16 mouse cellular contexts compared by ENCODE assay signal in the genomic region with DNA sequence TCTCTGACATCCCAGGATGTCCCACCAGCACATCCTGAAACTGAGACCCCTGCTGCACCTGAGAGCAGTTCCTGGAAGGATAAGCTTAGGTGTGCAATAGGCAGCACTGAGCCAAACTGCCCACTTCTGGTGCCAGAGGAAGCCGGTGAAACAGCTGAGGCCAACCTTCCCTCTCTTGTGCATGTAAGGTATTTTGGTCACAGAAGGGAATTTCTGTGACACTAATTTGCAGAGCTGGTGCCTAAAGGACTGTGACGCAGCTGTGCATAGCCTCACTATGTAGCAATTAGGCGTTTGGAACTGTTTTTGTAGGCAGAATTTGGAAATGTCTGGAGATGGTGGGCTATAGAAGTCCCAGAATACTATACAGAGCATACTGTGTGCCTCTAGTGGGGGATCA.
A peak's percentile ranks its signal among the peaks of the same experiment; 100 is the strongest.
DNase-seq lines count a peak whose midpoint lies in the region; ATAC-seq and TF ChIP-seq lines count a peak whose summit lies in the region.
"Had no signal": no experiment of that assay in that cellular context is flagged by ENCODE, and none has a peak within 500 bp of the region (broad histone marks: within the 10 kb centered on the region; RNA-seq: fewer than 3 reads in every experiment).

No protein-coding gene starts in this region.

- peaks cover 71% of the 10 kb centered on the region for H3K36me3 ChIP-seq in hindbrain, embryonic 13.5 days
- H3K36me3 ChIP-seq in hindbrain, embryonic 11.5 days (ENCODE audit: control insufficient read depth, insufficient read depth, low read length) = peaks cover 7% of the 10 kb centered on the region; the same call in 1 of the 2 replicates
- peaks cover 13% of the 10 kb centered on the region for H3K36me3 ChIP-seq in forebrain, embryonic 16.5 days (ENCODE audit: control insufficient read depth, insufficient read depth)
- H3K36me3 ChIP-seq in limb, embryonic 14.5 days (ENCODE audit: control insufficient read depth, insufficient read depth, low read length) = peaks cover 88% of the 10 kb centered on the region
- H3K36me3 ChIP-seq in liver, postnatal 0 days (replicated peaks; ENCODE audit: insufficient read depth, low read length) = peaks cover 28% of the 10 kb centered on the region

- H3K9me3 ChIP-seq in hindbrain, embryonic 13.5 days = no peaks in the 10 kb centered on the region
- H3K9me3 ChIP-seq in hindbrain, embryonic 11.5 days (ENCODE audit: control insufficient read depth, low read length) = no peaks in the 10 kb centered on the region
- no peaks in the 10 kb centered on the region for H3K9me3 ChIP-seq in forebrain, embryonic 16.5 days (ENCODE audit: control insufficient read depth, low read length)
- H3K9me3 ChIP-seq in limb, embryonic 14.5 days (ENCODE audit: control insufficient read depth, low read length) = no peaks in the 10 kb centered on the region
- no peaks in the 10 kb centered on the region for H3K9me3 ChIP-seq in liver, postnatal 0 days (ENCODE audit: low read length)
- H3K9me3 ChIP-seq: lung, embryonic 15.5 days; megakaryocyte, embryonic 14.5 days had no signal

- no peak for DNase-seq in hindbrain, embryonic 11.5 days (ENCODE audit: low spot score)
- peak; percentile 55 for DNase-seq in brain, adult 2 months (ENCODE audit: low read depth, low spot score)
- DNase-seq in limb, embryonic 14.5 days (ENCODE audit: low spot score) = no peak
- no peak for DNase-seq in liver, postnatal 0 days
- DNase-seq in embryo, embryonic 11 days = no peak
- DNase-seq: adrenal gland, postnatal 10 days; cerebellum, adult 8-10 months; gastrocnemius, postnatal 10 days; heart, adult 2 months; kidney, adult 9 months; kidney, postnatal 4 days had no signal

- 72% methylated on average over 3 of the region's 3 CpGs for WGBS in hindbrain, embryonic 13.5 days
- WGBS in hindbrain, embryonic 11.5 days = 86% methylated on average over 3 of the region's 3 CpGs
- WGBS in forebrain, embryonic 16.5 days = 68% methylated on average over 3 of the region's 3 CpGs
- 74% methylated on average over 3 of the region's 3 CpGs for WGBS in limb, embryonic 14.5 days
- WGBS in liver, postnatal 0 days (ENCODE audit: insufficient replicate concordance) = 78% methylated on average over 3 of the region's 3 CpGs

- H3K27me3 ChIP-seq in hindbrain, embryonic 13.5 days = no peaks in the 10 kb centered on the region
- no peaks in the 10 kb centered on the region for H3K27me3 ChIP-seq in hindbrain, embryonic 11.5 days (ENCODE audit: control insufficient read depth, insufficient read depth, low read length)
- H3K27me3 ChIP-seq in forebrain, embryonic 16.5 days (replicated peaks; ENCODE audit: control insufficient read depth, insufficient read depth, low read length) = no peaks in the 10 kb centered on the region
- no peaks in the 10 kb centered on the region for H3K27me3 ChIP-seq in limb, embryonic 14.5 days (ENCODE audit: control insufficient read depth, insufficient read depth, low read length)
- no peaks in the 10 kb centered on the region for H3K27me3 ChIP-seq in liver, postnatal 0 days (ENCODE audit: insufficient read depth, low read length)
- H3K27me3 ChIP-seq: lung, embryonic 15.5 days had no signal

- H3K4me3 ChIP-seq in hindbrain, embryonic 13.5 days = no peak overlapping the region
- no peak overlapping the region for H3K4me3 ChIP-seq in hindbrain, embryonic 11.5 days (ENCODE audit: low read depth, low read length)
- H3K4me3 ChIP-seq in forebrain, embryonic 16.5 days (replicated peaks; ENCODE audit: low read length) = no peak overlapping the region
- H3K4me3 ChIP-seq in limb, embryonic 14.5 days (replicated peaks; ENCODE audit: low read length) = no peak overlapping the region
- H3K4me3 ChIP-seq in liver, postnatal 0 days (ENCODE audit: low read depth, low read length) = no peak overlapping the region
- H3K4me3 ChIP-seq: heart, adult 2 months; lung, embryonic 15.5 days; megakaryocyte, embryonic 14.5 days had no signal

- peaks cover 7% of the 10 kb centered on the region; the same call in 1 of the 2 replicates for H3K4me1 ChIP-seq in hindbrain, embryonic 13.5 days (replicated peaks)
- H3K4me1 ChIP-seq in hindbrain, embryonic 11.5 days (replicated peaks; ENCODE audit: control insufficient read depth, insufficient read depth, low read length) = no peaks in the 10 kb centered on the region
- H3K4me1 ChIP-seq in forebrain, embryonic 16.5 days (replicated peaks; ENCODE audit: control insufficient read depth, insufficient read depth, low read length) = peaks cover 16% of the 10 kb centered on the region; the same call in 1 of the 2 replicates
- H3K4me1 ChIP-seq in limb, embryonic 14.5 days (ENCODE audit: control insufficient read depth, insufficient read depth, low read length) = peaks cover 25% of the 10 kb centered on the region
- no peaks in the 10 kb centered on the region for H3K4me1 ChIP-seq in liver, postnatal 0 days (ENCODE audit: insufficient read depth)
- H3K4me1 ChIP-seq: megakaryocyte, embryonic 14.5 days had no signal

- H3K4me2 ChIP-seq in hindbrain, embryonic 13.5 days = no peak overlapping the region
- H3K4me2 ChIP-seq in hindbrain, embryonic 11.5 days (replicated peaks; ENCODE audit: low read depth, low read length) = no peak overlapping the region
- H3K4me2 ChIP-seq in forebrain, embryonic 16.5 days (ENCODE audit: low read length) = no peak overlapping the region
- no peak overlapping the region for H3K4me2 ChIP-seq in limb, embryonic 14.5 days (replicated peaks; ENCODE audit: low read depth, low read length, severe bottlenecking)
- H3K4me2 ChIP-seq in liver, postnatal 0 days (ENCODE audit: low read depth, low read length) = no peak overlapping the region
- H3K4me2 ChIP-seq: lung, embryonic 15.5 days had no signal

- peak overlapping the region; percentile 65; the same call in 1 of the 2 replicates for H3K27ac ChIP-seq in hindbrain, embryonic 13.5 days
- no peak overlapping the region for H3K27ac ChIP-seq in hindbrain, embryonic 11.5 days (ENCODE audit: low read depth, low read length)
- peak overlapping the region; percentile 44; the same call in 1 of the 2 replicates for H3K27ac ChIP-seq in forebrain, embryonic 16.5 days (ENCODE audit: low read length)
- 0 out of 2 replicates have a peak overlapping the region, but pooled peaks have one; percentile 20 for H3K27ac ChIP-seq in limb, embryonic 14.5 days (replicated peaks; ENCODE audit: low read depth, low read length)
- H3K27ac ChIP-seq in liver, postnatal 0 days (ENCODE audit: low read depth) = no peak overlapping the region
- H3K27ac ChIP-seq: heart, adult 2 months; lung, embryonic 15.5 days had no signal

- TF ChIP-seq CTCF in liver, postnatal 0 days (IDR thresholded peaks at IDR 0.05; ENCODE audit: low read depth) = no peak

- 0 out of 2 replicates have a peak, but pooled peaks have one; percentile 19 for ATAC-seq in hindbrain, embryonic 13.5 days (ENCODE audit: low FRiP score)
- no peak for ATAC-seq in hindbrain, embryonic 11.5 days (ENCODE audit: low FRiP score)
- ATAC-seq in forebrain, embryonic 16.5 days = no peak; the same call in 1 of the 2 replicates
- ATAC-seq in limb, embryonic 14.5 days (ENCODE audit: low FRiP score, low read depth) = no peak
- no peak for ATAC-seq in liver, postnatal 0 days
- no peak for ATAC-seq in cerebellum, adult (ENCODE audit: insufficient number of reproducible peaks, low FRiP score, low TSS enrichment)

- H3K9ac ChIP-seq in hindbrain, embryonic 13.5 days = no peak overlapping the region
- no peak overlapping the region for H3K9ac ChIP-seq in hindbrain, embryonic 11.5 days (ENCODE audit: low read depth, low read length)
- H3K9ac ChIP-seq in forebrain, embryonic 16.5 days (replicated peaks; ENCODE audit: low read depth, low read length) = no peak overlapping the region
- no peak overlapping the region for H3K9ac ChIP-seq in limb, embryonic 14.5 days (ENCODE audit: low read depth, low read length, severe bottlenecking)
- no peak overlapping the region for H3K9ac ChIP-seq in liver, postnatal 0 days (replicated peaks)
- H3K9ac ChIP-seq: lung, embryonic 15.5 days had no signal

- no peak for TF ChIP-seq POLR2A in limb, embryonic 14.5 days (IDR thresholded peaks at IDR 0.05; ENCODE audit: borderline replicate concordance, extremely low read depth, insufficient read depth, insufficient read length)

- TF ChIP-seq EP300 in liver, postnatal 0 days (IDR thresholded peaks at IDR 0.05; ENCODE audit: low read depth) = no peak

Comparison
In these comparisons a context has a peak if more than half of its experiments do, and no peak if none do; other contexts are left out.
1. H3K27ac ChIP-seq: peak in hindbrain, embryonic 13.5 days (single experiment), forebrain, embryonic 16.5 days (single experiment) and limb, embryonic 14.5 days (single experiment); none in hindbrain, embryonic 11.5 days (single experiment) and liver, postnatal 0 days (single experiment).